Mouse (Mus musculus): ENCODE measurements around the gene Gm9913. TPM values are rescaled to one million over a fixed set of nuclear protein-coding genes. Genes with fewer than 3 reads are reported as not detected.

Gm9913 gene
- total RNA-seq, 2 experiments from 2014 or later = not detected

GRCm38 (mm10) chr2:125494291-125494690 lies 10.6 kb upstream of the Gm9913 start:
- ATAC-seq (replicated peaks; ENCODE audit: low FRiP score, low TSS enrichment, poor library complexity, severe bottlenecking) = no peak

- no peak for ATAC-seq (replicated peaks; ENCODE audit: low FRiP score, low TSS enrichment, poor library complexity, severe bottlenecking)
These were observed 9.8 kb upstream of the Gm9913 start for GRCm38 (mm10) chr2:125494831-125495812.

- ATAC-seq (replicated peaks; ENCODE audit: low FRiP score, low TSS enrichment, poor library complexity, severe bottlenecking) = no peak
These were observed 8.2 kb upstream of the Gm9913 start for GRCm38 (mm10) chr2:125496696-125497095.

- no peak for ATAC-seq (replicated peaks; ENCODE audit: low FRiP score, low TSS enrichment, poor library complexity, severe bottlenecking)
These were observed 6.7 kb upstream of the Gm9913 start for GRCm38 (mm10) chr2:125498216-125498615.

- ATAC-seq (replicated peaks; ENCODE audit: low FRiP score, low TSS enrichment, poor library complexity, severe bottlenecking) = no peak
These were observed 3.4 kb upstream of the Gm9913 start for GRCm38 (mm10) chr2:125501526-125501925.

GRCm38 (mm10) chr2:125505746-125506315 lies 942 bp downstream of the Gm9913 start:
- ATAC-seq (replicated peaks; ENCODE audit: low FRiP score, low TSS enrichment, poor library complexity, severe bottlenecking) = peak; percentile 20; the same call in 1 of the 2 replicates

GRCm38 (mm10) chr2:125506316-125507054 lies 1.6 kb downstream of the Gm9913 start:
- no peak for ATAC-seq (replicated peaks; ENCODE audit: low FRiP score, low TSS enrichment, poor library complexity, severe bottlenecking)

GRCm38 (mm10) chr2:125507893-125508292 lies 3.0 kb downstream of the Gm9913 start, which contains the start of gene Fbn1:
Fbn1 (minus strand) TSS chr2:125507993.
- no peak for ATAC-seq (replicated peaks; ENCODE audit: low FRiP score, low TSS enrichment, poor library complexity, severe bottlenecking)

GRCm38 (mm10) chr2:125508381-125508780 lies 3.5 kb downstream of the Gm9913 start:
- ATAC-seq (replicated peaks; ENCODE audit: low FRiP score, low TSS enrichment, poor library complexity, severe bottlenecking) = no peak

GRCm38 (mm10) chr2:125510752-125511151 lies 5.9 kb downstream of the Gm9913 start:
- no peak for ATAC-seq (replicated peaks; ENCODE audit: low FRiP score, low TSS enrichment, poor library complexity, severe bottlenecking)

- no peak for ATAC-seq (replicated peaks; ENCODE audit: low FRiP score, low TSS enrichment, poor library complexity, severe bottlenecking)
These were observed 7.0 kb downstream of the Gm9913 start for GRCm38 (mm10) chr2:125511898-125512297.

GRCm38 (mm10) chr2:125512544-125512943 lies 7.7 kb downstream of the Gm9913 start:
- ATAC-seq (replicated peaks; ENCODE audit: low FRiP score, low TSS enrichment, poor library complexity, severe bottlenecking) = no peak

GRCm38 (mm10) chr2:125514391-125514790 lies 9.5 kb downstream of the Gm9913 start:
- no peak for ATAC-seq (replicated peaks; ENCODE audit: low FRiP score, low TSS enrichment, poor library complexity, severe bottlenecking)

GRCm38 (mm10) chr2:125515291-125516057 lies 10.6 kb downstream of the Gm9913 start:
- peak; percentile 81 for ATAC-seq (replicated peaks; ENCODE audit: low FRiP score, low TSS enrichment, poor library complexity, severe bottlenecking)

- peak; percentile 67 for ATAC-seq (replicated peaks; ENCODE audit: low FRiP score, low TSS enrichment, poor library complexity, severe bottlenecking)
These were observed 11.7 kb downstream of the Gm9913 start for GRCm38 (mm10) chr2:125516594-125516993.

GRCm38 (mm10) chr2:125525484-125525883 lies 20.6 kb downstream of the Gm9913 start:
- no peak for ATAC-seq (replicated peaks; ENCODE audit: low FRiP score, low TSS enrichment, poor library complexity, severe bottlenecking)

- no peak for ATAC-seq (replicated peaks; ENCODE audit: low FRiP score, low TSS enrichment, poor library complexity, severe bottlenecking)
These were observed 21.7 kb downstream of the Gm9913 start for GRCm38 (mm10) chr2:125526566-125526965.

- no peak for ATAC-seq (replicated peaks; ENCODE audit: low FRiP score, low TSS enrichment, poor library complexity, severe bottlenecking)
These were observed 25.8 kb downstream of the Gm9913 start for GRCm38 (mm10) chr2:125530665-125531064.

GRCm38 (mm10) chr2:125539640-125540039 lies 34.8 kb downstream of the Gm9913 start:
- ATAC-seq (replicated peaks; ENCODE audit: low FRiP score, low TSS enrichment, poor library complexity, severe bottlenecking) = no peak
